Mouse (Mus musculus) stomach, postnatal 0 days (tissue): ENCODE measurements around the gene Ldlr.
"Not testable (repeated sequence)": the region's sequence is repeated elsewhere in the genome, so short reads cannot be mapped to it uniquely, and the experiment has no call there.

Experiments
- CTCF ChIP-seq: IDR thresholded peaks from 2 replicates; pipeline ENCODE4 v1.5.1; 2016; ENCODE audit warnings: antibody characterized with exemption, low read depth, mild to moderate bottlenecking, moderate library complexity
- EP300 ChIP-seq: optimal IDR thresholded peaks from 2 replicates; pipeline ENCODE3; 2016; ENCODE audit warnings: antibody characterized with exemption

- TF ChIP-seq CTCF, EP300: not testable (repeated sequence)
Measured at GRCm38 (mm10) chr9:21773396-21773795, 50.1 kb downstream of the Ldlr start.
